Mouse (Mus musculus): ENCODE measurements at regions not wholly inside any gene's neighbourhood (a gene's known extent, or its start where the extent isn't known, plus 50 kb on each side); places are given as distances from the start of the nearest gene placed in this dataset.

- no peaks in the 10 kb centered on the region for H3K9me3 ChIP-seq (ENCODE audit: control insufficient read depth, low read length)
- no peak overlapping the region for H3K27ac ChIP-seq (ENCODE audit: low read length)
- WGBS = 61% methylated on average over 2 of the region's 2 CpGs
- no peaks in the 10 kb centered on the region for H3K4me1 ChIP-seq (ENCODE audit: control insufficient read depth, insufficient read depth, low read length)
- no peak overlapping the region for H3K4me2 ChIP-seq (ENCODE audit: low read depth, low read length)
- ATAC-seq = no peak
- H3K4me3 ChIP-seq (ENCODE audit: low read length) = no peak overlapping the region
- no peak overlapping the region for H3K9ac ChIP-seq (ENCODE audit: low read depth, low read length)
- H3K27me3 ChIP-seq (replicated peaks; ENCODE audit: control insufficient read depth, insufficient read depth, low read length) = no peaks in the 10 kb centered on the region
- no peaks in the 10 kb centered on the region for H3K36me3 ChIP-seq (ENCODE audit: control insufficient read depth, insufficient read depth, low read length)
These were observed 53.2 kb upstream of the Armc3 start for GRCm38 (mm10) chr2:19145881-19146280.

GRCm38 (mm10) chr2:19146289-19146688 is 52.8 kb upstream of the Armc3 start:
- no peak for ATAC-seq
- Histone ChIP-seq H3K4me3 (ENCODE audit: low read length) (no peak overlapping the region), H3K36me3 (ENCODE audit: control insufficient read depth, insufficient read depth, low read length) (no peaks in the 10 kb centered on the region), H3K4me1 (ENCODE audit: control insufficient read depth, insufficient read depth, low read length) (no peaks in the 10 kb centered on the region), H3K9me3 (ENCODE audit: control insufficient read depth, low read length) (no peaks in the 10 kb centered on the region), H3K9ac (ENCODE audit: low read depth, low read length) (no peak overlapping the region), H3K27ac (ENCODE audit: low read length) (no peak overlapping the region), H3K27me3 (replicated peaks; ENCODE audit: control insufficient read depth, insufficient read depth, low read length) (no peaks in the 10 kb centered on the region), H3K4me2 (ENCODE audit: low read depth, low read length) (no peak overlapping the region)
- WGBS = 43% methylated on average over 6 of the region's 6 CpGs

GRCm38 (mm10) chr2:19148812-19149211 is 50.3 kb upstream of the Armc3 start:
- Histone ChIP-seq H3K4me2 (ENCODE audit: low read depth, low read length) (no peak overlapping the region), H3K36me3 (ENCODE audit: control insufficient read depth, insufficient read depth, low read length) (no peaks in the 10 kb centered on the region), H3K9me3 (ENCODE audit: control insufficient read depth, low read length) (no peaks in the 10 kb centered on the region), H3K9ac (ENCODE audit: low read depth, low read length) (no peak overlapping the region), H3K4me3 (ENCODE audit: low read length) (no peak overlapping the region), H3K27ac (ENCODE audit: low read length) (no peak overlapping the region), H3K27me3 (replicated peaks; ENCODE audit: control insufficient read depth, insufficient read depth, low read length) (no peaks in the 10 kb centered on the region), H3K4me1 (ENCODE audit: control insufficient read depth, insufficient read depth, low read length) (no peaks in the 10 kb centered on the region)
- no peak for ATAC-seq
- 64% methylated on average over 5 of the region's 5 CpGs for WGBS

Data from intestine, embryonic 16.5 days (tissue).